Mouse (Mus musculus): ENCODE data around the gene Obox8. TPM values are rescaled to one million over a fixed set of nuclear protein-coding genes. Genes with fewer than 3 reads are reported as not detected.

Obox8 gene
- polyA plus RNA-seq (2017; shearing (Covaris generic)): not detected

GRCm38 (mm10) chr7:14333457-14333856 lies at the start of gene Obox8:
Gene Obox8, minus strand, starts transcription at chr7:14333557.

Other genes with a start within 250 kb of the Obox8 start
- not detected for gene Sult2a3, start 210.5 kb downstream of the Obox8 start, polyA plus RNA-seq (2017; shearing (Covaris generic))
- not detected for gene Sult2a6, start 78.7 kb downstream of the Obox8 start, polyA plus RNA-seq (2017; shearing (Covaris generic))
- gene Sult2a8, start 113.2 kb upstream of the Obox8 start, polyA plus RNA-seq (2017; shearing (Covaris generic)): not detected
- gene Sult2a7, start 160.7 kb upstream of the Obox8 start, polyA plus RNA-seq (2017; shearing (Covaris generic)): not detected
- gene Vmn1r90, start 229.9 kb upstream of the Obox8 start, polyA plus RNA-seq (2017; shearing (Covaris generic)): not detected